Mouse (Mus musculus) heart, postnatal 0 days (tissue): ENCODE results near the gene Hps1.

Experiments used
- CTCF ChIP-seq: IDR thresholded peaks from 2 replicates; pipeline ENCODE4 v1.5.1; 2016; ENCODE audit warnings: antibody characterized with exemption, control low read depth, low read depth
- EP300 ChIP-seq: IDR thresholded peaks from 2 replicates; pipeline ENCODE4 v1.6.1; 2016; ENCODE audit warnings: antibody characterized with exemption, low read depth

DNA sequence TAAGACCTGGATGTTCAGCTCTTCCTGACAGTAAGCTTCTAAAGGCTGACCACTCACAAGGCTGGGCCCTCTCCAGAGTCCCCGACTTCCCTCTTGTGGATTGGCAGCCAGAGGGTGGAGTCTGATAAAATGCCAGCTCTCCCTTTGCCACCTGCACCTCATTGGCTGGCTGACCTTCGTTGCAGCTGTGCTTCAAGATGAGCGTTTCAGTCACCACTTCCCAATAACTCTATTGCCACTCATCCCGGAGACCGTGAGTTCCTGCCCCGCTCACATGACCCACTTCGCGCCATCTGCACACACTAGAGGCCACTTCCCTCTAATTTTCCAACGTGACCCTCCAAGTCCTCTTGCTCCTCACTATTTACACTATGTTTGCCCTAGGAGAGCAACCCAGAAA, 66.0 kb downstream of the Hps1 start:
- TF ChIP-seq CTCF, result no peak
- no peak for TF ChIP-seq EP300
